Mouse (Mus musculus) mature B cell (primary cell): ENCODE results near the gene Tmcc1.

ENCODE experiments used
- in situ Hi-C: fragments of 300-500 bp; cut with MboI; formaldehyde crosslinking; loops from 2 replicates; pipeline ENCODE4 v1.14.3; 2019

The Tmcc1 gene

GRCm38 (mm10) chr6:116014111-116014510 is 179.2 kb downstream of the Tmcc1 start:
- in situ Hi-C loops = loop anchor here (10.0 kb wide), 1 partner anchor 121 kb away; no protein-coding TSS in a partner anchor

- in situ Hi-C loops = loop anchor here (10.0 kb wide), 1 partner anchor 121 kb away; no protein-coding TSS in a partner anchor
Observed at GRCm38 (mm10) chr6:116013687-116014086, 179.6 kb downstream of the Tmcc1 start.

GRCm38 (mm10) chr6:116010541-116010940 is 182.7 kb downstream of the Tmcc1 start:
- in situ Hi-C loops = loop anchor here (10.0 kb wide), 1 partner anchor 124 kb away; no protein-coding TSS in a partner anchor

- in situ Hi-C loops = loop anchor here (10.0 kb wide), 1 partner anchor 105 kb away; no protein-coding TSS in a partner anchor
Observed at GRCm38 (mm10) chr6:116009426-116009825, 183.9 kb downstream of the Tmcc1 start.

- in situ Hi-C loops = loop anchor here (10.0 kb wide), 1 partner anchor 103 kb away; no protein-coding TSS in a partner anchor
Observed at GRCm38 (mm10) chr6:116007561-116008173, 185.6 kb downstream of the Tmcc1 start.

GRCm38 (mm10) chr6:116006731-116007130 is 186.6 kb downstream of the Tmcc1 start:
- in situ Hi-C loops = loop anchor here (10.0 kb wide), 1 partner anchor 102 kb away; no protein-coding TSS in a partner anchor

- in situ Hi-C loops = loop anchor here (10.0 kb wide), 1 partner anchor 101 kb away; no protein-coding TSS in a partner anchor
Observed at GRCm38 (mm10) chr6:116005959-116006288, 187.4 kb downstream of the Tmcc1 start.

- in situ Hi-C loops = loop anchor here (10.0 kb wide), 1 partner anchor 101 kb away; no protein-coding TSS in a partner anchor
Observed at GRCm38 (mm10) chr6:116005275-116005958, 187.9 kb downstream of the Tmcc1 start.

- in situ Hi-C loops = loop anchor here (10.0 kb wide), 1 partner anchor 100 kb away; no protein-coding TSS in a partner anchor
Observed at GRCm38 (mm10) chr6:116004716-116005115, 188.6 kb downstream of the Tmcc1 start.

- in situ Hi-C loops = loop anchor here (10.0 kb wide), 1 partner anchor 99 kb away; no protein-coding TSS in a partner anchor
Observed at GRCm38 (mm10) chr6:116004069-116004468, 189.2 kb downstream of the Tmcc1 start.

GRCm38 (mm10) chr6:116003516-116003915 is 189.8 kb downstream of the Tmcc1 start:
- in situ Hi-C loops = loop anchor here (10.0 kb wide), 1 partner anchor 99 kb away; no protein-coding TSS in a partner anchor

- in situ Hi-C loops = loop anchor here (10.0 kb wide), 1 partner anchor 98 kb away; no protein-coding TSS in a partner anchor
Observed at GRCm38 (mm10) chr6:116002311-116003104, 190.8 kb downstream of the Tmcc1 start.

- in situ Hi-C loops = loop anchor here (10.0 kb wide), 1 partner anchor 96 kb away; no protein-coding TSS in a partner anchor
Observed at GRCm38 (mm10) chr6:116000851-116001250, 192.4 kb downstream of the Tmcc1 start.

GRCm38 (mm10) chr6:115999227-115999626 is 194.1 kb downstream of the Tmcc1 start:
- in situ Hi-C loops = no loop called here

- in situ Hi-C loops = no loop called here
Observed at GRCm38 (mm10) chr6:115998758-115999157, 194.5 kb downstream of the Tmcc1 start.

GRCm38 (mm10) chr6:115997726-115998311 is 195.5 kb downstream of the Tmcc1 start:
- in situ Hi-C loops = no loop called here

GRCm38 (mm10) chr6:115996171-115996851 is 197.0 kb downstream of the Tmcc1 start:
- in situ Hi-C loops = no loop called here

- in situ Hi-C loops = no loop called here
Observed at GRCm38 (mm10) chr6:115995531-115995941, 197.8 kb downstream of the Tmcc1 start.

GRCm38 (mm10) chr6:115994877-115995520 is 198.3 kb downstream of the Tmcc1 start, which contains the start of gene Plxnd1:
TSS of gene Plxnd1 (minus strand) at chr6:115995005.
- in situ Hi-C loops = no loop called here
